Mouse (Mus musculus) CH12F3 (cell line): ENCODE results near the gene Fam19a1.
"Not testable (repeated sequence)": the region's sequence is repeated elsewhere in the genome, so short reads cannot be mapped to it uniquely, and the experiment has no call there.

ENCODE experiments used
- in situ Hi-C: fragments of 300-500 bp; cut with MboI; formaldehyde crosslinking; loops from 2 replicates; pipeline ENCODE4 v1.14.3; 2020; ENCODE audit warnings: low sequenced_read_pairs

Gene Fam19a1

GRCm38 (mm10) chr6:96112854-96113253, at the start of gene Fam19a1:
TSS of gene Fam19a1 (plus strand) at chr6:96113154.
- in situ Hi-C loops = no loop called here

GRCm38 (mm10) chr6:96071080-96071479, 41.9 kb upstream of the Fam19a1 start:
- in situ Hi-C loops = no loop called here

- in situ Hi-C loops = no loop called here
Measured at GRCm38 (mm10) chr6:96071567-96071966, 41.4 kb upstream of the Fam19a1 start.

GRCm38 (mm10) chr6:96089961-96090360, 23.0 kb upstream of the Fam19a1 start:
- in situ Hi-C loops = no loop called here

- in situ Hi-C loops = no loop called here
Measured at GRCm38 (mm10) chr6:96093716-96094115, 19.2 kb upstream of the Fam19a1 start.

- in situ Hi-C loops = no loop called here
Measured at GRCm38 (mm10) chr6:96098225-96098624, 14.7 kb upstream of the Fam19a1 start.

- in situ Hi-C loops = no loop called here
Measured at GRCm38 (mm10) chr6:96111656-96112055, 1.3 kb upstream of the Fam19a1 start.

GRCm38 (mm10) chr6:96114151-96114550, 1.2 kb downstream of the Fam19a1 start:
- in situ Hi-C loops = no loop called here

- in situ Hi-C loops = no loop called here
Measured at GRCm38 (mm10) chr6:96116148-96116533, 3.2 kb downstream of the Fam19a1 start.

GRCm38 (mm10) chr6:96116534-96117272, 3.7 kb downstream of the Fam19a1 start:
- in situ Hi-C loops = no loop called here

- in situ Hi-C loops = no loop called here
Measured at GRCm38 (mm10) chr6:96143326-96143725, 30.4 kb downstream of the Fam19a1 start.

- in situ Hi-C loops = no loop called here
Measured at GRCm38 (mm10) chr6:96165403-96165802, 52.4 kb downstream of the Fam19a1 start.

- in situ Hi-C loops = no loop called here
Measured at GRCm38 (mm10) chr6:96165818-96166379, 52.9 kb downstream of the Fam19a1 start, which contains the start of gene 1700123L14Rik. TSS of gene 1700123L14Rik (minus strand) at chr6:96166243.

GRCm38 (mm10) chr6:96167031-96167430, 54.1 kb downstream of the Fam19a1 start:
- in situ Hi-C loops = no loop called here

GRCm38 (mm10) chr6:96173681-96174080, 60.7 kb downstream of the Fam19a1 start:
- in situ Hi-C loops = no loop called here

GRCm38 (mm10) chr6:96178530-96178929, 65.6 kb downstream of the Fam19a1 start:
- in situ Hi-C loops = no loop called here

- in situ Hi-C loops = no loop called here
Measured at GRCm38 (mm10) chr6:96183392-96183791, 70.4 kb downstream of the Fam19a1 start.

- in situ Hi-C loops = no loop called here
Measured at GRCm38 (mm10) chr6:96186517-96186916, 73.6 kb downstream of the Fam19a1 start.

GRCm38 (mm10) chr6:96198991-96199390, 86.0 kb downstream of the Fam19a1 start:
- in situ Hi-C loops = not testable (repeated sequence)

GRCm38 (mm10) chr6:96205395-96205794, 92.4 kb downstream of the Fam19a1 start:
- in situ Hi-C loops = no loop called here

GRCm38 (mm10) chr6:96234806-96235205, 121.9 kb downstream of the Fam19a1 start:
- in situ Hi-C loops = no loop called here

- in situ Hi-C loops = no loop called here
Measured at GRCm38 (mm10) chr6:96244320-96244719, 131.4 kb downstream of the Fam19a1 start.
